Mouse (Mus musculus): ENCODE data around the gene Atg16l1. TPM values are rescaled to one million over a fixed set of nuclear protein-coding genes. Genes with fewer than 3 reads are reported as not detected.

The Atg16l1 gene
- polyA plus RNA-seq, 1 experiment from 2014 or later, result 14.6 TPM

DNA sequence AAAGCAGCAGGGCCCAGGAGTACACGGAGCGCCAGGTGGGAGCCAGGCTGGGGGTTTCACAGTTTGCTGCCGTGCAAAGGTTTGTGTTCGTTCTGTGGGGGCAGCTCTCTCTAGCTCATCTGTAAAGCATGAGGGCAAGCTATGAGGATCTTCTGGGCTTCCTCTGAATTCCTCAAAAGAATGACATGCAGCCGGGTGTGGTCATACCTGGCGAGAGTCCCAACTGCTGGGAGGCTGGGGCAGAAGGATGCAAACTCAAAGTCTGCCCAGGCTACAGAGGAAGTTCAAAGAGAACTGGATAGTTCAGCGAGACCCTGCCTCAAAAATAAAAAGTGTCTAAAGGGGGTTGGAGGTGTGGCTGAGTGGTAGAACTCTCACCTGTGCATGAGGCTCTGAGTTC lies 25.4 kb upstream of the Atg16l1 start:
- no peaks in the 10 kb centered on the region for H3K27me3 ChIP-seq (ENCODE audit: control insufficient read depth, insufficient read depth, low read length)
- H3K9me3 ChIP-seq (ENCODE audit: control insufficient read depth, low read length), result no peaks in the 10 kb centered on the region
- ATAC-seq (ENCODE audit: low FRiP score, low TSS enrichment), result no peak
- H3K36me3 ChIP-seq (ENCODE audit: control insufficient read depth, insufficient read depth, low read length), result no peaks in the 10 kb centered on the region
- WGBS, result 70% methylated on average over 7 of the region's 7 CpGs
- no peak overlapping the region for H3K4me2 ChIP-seq (replicated peaks; ENCODE audit: low read depth)
- no peak overlapping the region for H3K27ac ChIP-seq (replicated peaks)
- no peak overlapping the region for H3K4me3 ChIP-seq (ENCODE audit: low read depth, low read length)
- TF ChIP-seq EP300 (optimal IDR thresholded peaks at IDR 0.05) (no peak), CTCF (IDR thresholded peaks at IDR 0.05; ENCODE audit: low read depth) (no peak)
- no peak overlapping the region for H3K9ac ChIP-seq (ENCODE audit: low read length)
- DNase-seq (ENCODE audit: low spot score), result no peak
- no peaks in the 10 kb centered on the region for H3K4me1 ChIP-seq (replicated peaks; ENCODE audit: control insufficient read depth, insufficient read depth)

DNA sequence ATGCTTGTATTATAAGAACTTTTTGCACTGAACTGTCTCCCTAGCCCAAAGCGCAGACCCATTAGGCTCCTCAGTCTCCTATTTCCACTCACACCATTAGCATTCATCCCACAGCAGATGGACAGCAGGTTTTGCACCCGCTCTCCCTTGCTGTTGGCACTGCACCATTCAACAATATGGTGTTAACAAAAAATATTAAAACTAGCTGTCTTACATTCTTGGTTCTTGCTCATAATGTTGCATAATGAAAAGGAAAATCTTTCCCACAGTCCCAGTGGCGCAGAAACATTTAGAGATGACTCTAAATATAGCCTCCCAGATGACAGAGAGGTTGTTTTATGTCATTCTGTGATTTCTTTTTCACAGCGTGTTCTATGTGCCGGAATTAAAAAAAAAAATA lies 22.5 kb upstream of the Atg16l1 start:
- no peaks in the 10 kb centered on the region for H3K36me3 ChIP-seq (ENCODE audit: control insufficient read depth, insufficient read depth, low read length)
- no peak overlapping the region for H3K9ac ChIP-seq (ENCODE audit: low read length)
- H3K4me3 ChIP-seq (ENCODE audit: low read depth, low read length), result no peak overlapping the region
- H3K27me3 ChIP-seq (ENCODE audit: control insufficient read depth, insufficient read depth, low read length), result no peaks in the 10 kb centered on the region
- DNase-seq (ENCODE audit: low spot score) (no peak), ATAC-seq (ENCODE audit: low FRiP score, low TSS enrichment) (no peak)
- H3K27ac ChIP-seq (replicated peaks), result no peak overlapping the region
- H3K9me3 ChIP-seq (ENCODE audit: control insufficient read depth, low read length), result no peaks in the 10 kb centered on the region
- H3K4me1 ChIP-seq (replicated peaks; ENCODE audit: control insufficient read depth, insufficient read depth), result no peaks in the 10 kb centered on the region
- 76% methylated on average over 5 of the region's 5 CpGs for WGBS
- TF ChIP-seq EP300 (optimal IDR thresholded peaks at IDR 0.05), result no peak
- TF ChIP-seq CTCF (IDR thresholded peaks at IDR 0.05; ENCODE audit: low read depth), result no peak
- H3K4me2 ChIP-seq (replicated peaks; ENCODE audit: low read depth), result no peak overlapping the region

DNA sequence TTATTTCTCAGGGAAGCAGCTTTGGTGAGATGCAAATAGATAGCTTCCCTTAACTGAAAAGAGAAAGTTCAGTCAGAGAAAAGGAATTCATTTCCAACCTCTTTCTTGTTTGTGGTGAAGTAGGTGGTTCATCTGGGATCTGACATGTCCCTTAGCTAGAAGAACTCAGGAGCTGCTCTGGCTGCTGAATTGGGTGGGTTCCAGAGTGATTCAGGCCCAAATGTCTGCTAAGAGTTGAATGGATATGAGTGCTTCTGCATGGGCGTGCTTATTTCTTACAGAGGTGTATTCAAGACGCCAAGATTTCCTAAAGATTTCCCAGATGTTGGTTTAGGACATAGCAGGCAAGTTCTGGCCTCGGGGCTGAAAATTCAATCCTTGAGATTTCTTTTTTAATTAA lies 21.5 kb upstream of the Atg16l1 start:
- Histone ChIP-seq H3K27me3 (ENCODE audit: control insufficient read depth, insufficient read depth, low read length) (no peaks in the 10 kb centered on the region), H3K4me3 (ENCODE audit: low read depth, low read length) (no peak overlapping the region), H3K9ac (ENCODE audit: low read length) (no peak overlapping the region), H3K27ac (replicated peaks) (no peak overlapping the region), H3K4me2 (replicated peaks; ENCODE audit: low read depth) (no peak overlapping the region), H3K4me1 (replicated peaks; ENCODE audit: control insufficient read depth, insufficient read depth) (no peaks in the 10 kb centered on the region), H3K36me3 (ENCODE audit: control insufficient read depth, insufficient read depth, low read length) (no peaks in the 10 kb centered on the region), H3K9me3 (ENCODE audit: control insufficient read depth, low read length) (no peaks in the 10 kb centered on the region)
- DNase-seq (ENCODE audit: low spot score), result no peak
- 75% methylated on average over 3 of the region's 3 CpGs for WGBS
- no peak for ATAC-seq (ENCODE audit: low FRiP score, low TSS enrichment)
- TF ChIP-seq EP300 (optimal IDR thresholded peaks at IDR 0.05) (no peak), CTCF (IDR thresholded peaks at IDR 0.05; ENCODE audit: low read depth) (no peak)

DNA sequence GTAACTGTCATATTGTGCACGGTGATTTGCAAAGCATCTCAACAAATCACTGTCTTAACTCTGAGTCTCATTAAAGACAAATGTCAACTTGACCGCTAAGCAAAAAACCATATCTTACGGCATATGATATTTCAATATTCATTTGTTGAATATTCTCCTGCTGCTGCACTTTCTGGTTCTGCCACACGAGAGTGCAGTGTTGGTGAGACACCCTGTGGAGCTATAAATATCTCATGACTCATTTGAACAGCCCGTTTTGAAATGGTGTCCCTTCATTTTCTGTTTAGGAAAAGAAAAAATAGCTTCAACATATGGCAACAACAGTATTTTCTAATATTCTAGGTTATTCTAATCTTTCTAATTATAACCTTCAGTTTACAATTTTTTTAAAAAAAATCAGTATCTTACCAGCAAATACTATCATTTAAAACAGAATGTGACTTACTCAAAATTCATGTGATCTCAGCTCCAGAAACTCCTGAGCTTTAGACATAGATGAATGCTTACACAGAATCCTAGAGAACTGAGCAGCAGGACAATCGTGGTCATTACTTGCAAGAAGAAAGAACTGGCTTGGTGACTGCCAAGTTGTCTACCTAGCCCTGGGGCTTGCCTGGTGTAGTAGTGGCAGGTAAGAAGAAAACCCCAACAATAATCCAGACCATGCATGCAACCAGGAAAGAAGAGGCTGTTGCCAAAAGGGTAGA lies 14.9 kb upstream of the Atg16l1 start:
- 59% methylated on average over 6 of the region's 6 CpGs for WGBS
- ATAC-seq (ENCODE audit: low FRiP score, low TSS enrichment) (no peak), DNase-seq (ENCODE audit: low spot score) (no peak)
- TF ChIP-seq CTCF (IDR thresholded peaks at IDR 0.05; ENCODE audit: low read depth) (peak; percentile 46), EP300 (optimal IDR thresholded peaks at IDR 0.05) (no peak)
- Histone ChIP-seq H3K4me1 (replicated peaks; ENCODE audit: control insufficient read depth, insufficient read depth) (no peaks in the 10 kb centered on the region), H3K9ac (ENCODE audit: low read length) (no peak overlapping the region), H3K27ac (replicated peaks) (no peak overlapping the region), H3K27me3 (ENCODE audit: control insufficient read depth, insufficient read depth, low read length) (no peaks in the 10 kb centered on the region), H3K4me3 (ENCODE audit: low read depth, low read length) (no peak overlapping the region), H3K36me3 (ENCODE audit: control insufficient read depth, insufficient read depth, low read length) (no peaks in the 10 kb centered on the region), H3K4me2 (replicated peaks; ENCODE audit: low read depth) (no peak overlapping the region), H3K9me3 (ENCODE audit: control insufficient read depth, low read length) (no peaks in the 10 kb centered on the region)

DNA sequence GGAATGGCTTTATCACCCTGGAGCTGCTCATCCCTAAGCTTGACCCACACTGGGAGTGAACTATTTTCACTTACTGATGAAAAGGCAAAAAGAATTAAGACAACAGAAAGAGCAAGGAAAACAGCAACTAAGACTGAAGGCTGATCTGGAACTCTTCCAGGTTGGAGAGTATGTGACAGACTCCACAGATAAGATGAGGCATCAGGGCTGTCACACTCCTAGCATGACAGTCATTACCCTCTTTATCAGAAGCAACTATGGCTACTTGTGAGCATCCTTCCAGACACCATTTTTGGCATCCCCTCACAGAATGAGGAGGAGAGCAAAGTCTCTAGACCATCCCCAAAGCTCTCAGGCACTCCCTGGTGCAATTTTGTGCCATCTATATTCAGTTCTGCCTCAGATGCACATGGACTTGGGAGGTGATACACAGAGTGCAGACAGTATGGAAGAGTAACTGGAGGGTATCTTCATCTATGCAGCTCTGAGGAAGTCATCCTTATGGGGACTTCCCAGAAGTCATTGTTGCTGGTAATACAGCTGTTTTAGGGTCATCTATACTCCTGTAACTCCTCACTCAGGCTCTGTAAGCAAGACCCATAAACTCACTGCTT lies 6.2 kb upstream of the Atg16l1 start:
- Histone ChIP-seq H3K4me2 (replicated peaks; ENCODE audit: low read depth) (no peak overlapping the region), H3K27ac (replicated peaks) (no peak overlapping the region), H3K9me3 (ENCODE audit: control insufficient read depth, low read length) (no peaks in the 10 kb centered on the region), H3K27me3 (ENCODE audit: control insufficient read depth, insufficient read depth, low read length) (no peaks in the 10 kb centered on the region; the same call in 1 of the 2 replicates), H3K4me1 (replicated peaks; ENCODE audit: control insufficient read depth, insufficient read depth) (no peaks in the 10 kb centered on the region), H3K36me3 (ENCODE audit: control insufficient read depth, insufficient read depth, low read length) (no peaks in the 10 kb centered on the region), H3K9ac (ENCODE audit: low read length) (no peak overlapping the region), H3K4me3 (ENCODE audit: low read depth, low read length) (no peak overlapping the region)
- TF ChIP-seq EP300 (optimal IDR thresholded peaks at IDR 0.05) (no peak), CTCF (IDR thresholded peaks at IDR 0.05; ENCODE audit: low read depth) (no peak)
- DNase-seq (ENCODE audit: low spot score), result no peak
- ATAC-seq (ENCODE audit: low FRiP score, low TSS enrichment), result no peak

DNA sequence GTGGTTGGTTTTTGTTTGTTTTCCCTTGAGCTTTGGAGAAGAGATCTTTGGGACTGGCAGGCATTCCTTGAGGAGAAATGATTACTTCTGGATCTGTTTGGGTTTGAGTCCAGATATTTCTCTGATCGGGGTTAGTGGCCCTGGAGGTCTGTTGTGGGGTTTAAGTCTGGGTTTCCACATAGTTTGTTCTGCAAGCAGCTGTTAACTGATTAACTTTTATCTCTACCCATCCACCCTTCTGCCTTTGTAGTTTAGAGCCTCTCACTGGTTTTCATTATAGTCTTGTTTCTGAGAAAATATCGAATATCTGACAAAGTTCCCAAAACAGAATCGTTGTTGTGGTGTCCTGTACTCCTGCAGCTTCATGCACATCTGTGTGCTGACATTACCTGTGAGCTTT lies 8.2 kb downstream of the Atg16l1 start:
- no peak for DNase-seq (ENCODE audit: low spot score)
- no peaks in the 10 kb centered on the region for H3K4me1 ChIP-seq (replicated peaks; ENCODE audit: control insufficient read depth, insufficient read depth)
- H3K27ac ChIP-seq (replicated peaks), result no peak overlapping the region
- no peak overlapping the region for H3K4me3 ChIP-seq (ENCODE audit: low read depth, low read length)
- no peaks in the 10 kb centered on the region for H3K9me3 ChIP-seq (ENCODE audit: control insufficient read depth, low read length)
- no peak for ATAC-seq (ENCODE audit: low FRiP score, low TSS enrichment)
- peaks cover 41% of the 10 kb centered on the region for H3K36me3 ChIP-seq (ENCODE audit: control insufficient read depth, insufficient read depth, low read length)
- no peak overlapping the region for H3K4me2 ChIP-seq (replicated peaks; ENCODE audit: low read depth)
- 86% methylated on average over 3 of the region's 3 CpGs for WGBS
- TF ChIP-seq EP300 (optimal IDR thresholded peaks at IDR 0.05), result no peak
- no peak for TF ChIP-seq CTCF (IDR thresholded peaks at IDR 0.05; ENCODE audit: low read depth)
- H3K27me3 ChIP-seq (ENCODE audit: control insufficient read depth, insufficient read depth, low read length), result no peaks in the 10 kb centered on the region
- H3K9ac ChIP-seq (ENCODE audit: low read length), result no peak overlapping the region
